ENCODE assay signal across 8 mouse cellular contexts in genomic region chr5:107438353-107438752, GRCm38 (mm10). TPM values are rescaled to one million over a fixed set of nuclear protein-coding genes. Genes with fewer than 3 reads are reported as not detected.
DNase-seq lines count a peak whose midpoint lies in the region; ATAC-seq and TF ChIP-seq lines count a peak whose summit lies in the region.

No protein-coding gene starts in this region.

- peak overlapping the region; percentile 70 for H3K4me2 ChIP-seq in heart, embryonic 14.5 days (ENCODE audit: low read length)

- H3K27ac ChIP-seq in heart, embryonic 14.5 days (replicated peaks in 1 of 2; ENCODE audit: control insufficient read depth in 1 of 2, insufficient read depth in 1 of 2, low read depth in 2 of 2, low read length in 2 of 2) = peak overlapping the region; percentile 69 to 77
- peak overlapping the region; percentile 36 for H3K27ac ChIP-seq in MEL (ENCODE audit: control insufficient read depth, low read depth, low read length)
- peak overlapping the region; percentile 98 for H3K27ac ChIP-seq in hindbrain, embryonic 10.5 days

- no peaks in the 10 kb centered on the region for H3K9me3 ChIP-seq in heart, embryonic 14.5 days (ENCODE audit: control insufficient read depth, low read length)
- no peaks in the 10 kb centered on the region for H3K9me3 ChIP-seq in MEL (replicated peaks; ENCODE audit: insufficient read depth, low read length)
- no peaks in the 10 kb centered on the region for H3K9me3 ChIP-seq in hindbrain, embryonic 10.5 days

- no peak for DNase-seq in heart, postnatal 4 days
- no peak for DNase-seq in MEL (ENCODE audit: low read depth, low spot score)
- no peak for DNase-seq in hindbrain, embryonic 10.5 days (ENCODE audit: low spot score)
- no peak for DNase-seq in gastrocnemius, adult 18-20 months (ENCODE audit: low spot score)
- DNase-seq in kidney, postnatal 25 days = no peak
- DNase-seq in gastrocnemius, postnatal 36 days = no peak

- TF ChIP-seq CTCF in MEL (IDR thresholded peaks at IDR 0.05 in 2 of 3, conservative IDR thresholded peaks at IDR 0.05 in 1 of 3; ENCODE audit: control insufficient read depth in 1 of 3, insufficient read depth in 1 of 3, low read depth in 2 of 3, low read length in 3 of 3, poor library complexity in 1 of 3, severe bottlenecking in 1 of 3) = no peak

- no peaks in the 10 kb centered on the region; the same call in 1 of the 2 replicates for H3K27me3 ChIP-seq in heart, embryonic 14.5 days (ENCODE audit: control insufficient read depth, insufficient read depth, low read length)
- no peaks in the 10 kb centered on the region for H3K27me3 ChIP-seq in MEL (ENCODE audit: control insufficient read depth in 1 of 2, insufficient read depth in 2 of 2, low read length in 2 of 2)
- H3K27me3 ChIP-seq in hindbrain, embryonic 10.5 days (ENCODE audit: insufficient read depth, poor library complexity, severe bottlenecking) = no peaks in the 10 kb centered on the region

- peaks cover 2 to 7% of the 10 kb centered on the region in 2 experiments; a peak in 3 of 4 replicates for H3K4me1 ChIP-seq in heart, embryonic 14.5 days (ENCODE audit: control insufficient read depth in 2 of 2, insufficient read depth in 2 of 2, low read length in 2 of 2)
- H3K4me1 ChIP-seq in MEL (ENCODE audit: control insufficient read depth in 1 of 2, insufficient read depth in 2 of 2, low read length in 2 of 2) = peaks cover 7 to 18% of the 10 kb centered on the region in 2 experiments
- peaks cover 15% of the 10 kb centered on the region for H3K4me1 ChIP-seq in hindbrain, embryonic 10.5 days (replicated peaks)

- no peak for TF ChIP-seq EP300 in MEL (IDR thresholded peaks at IDR 0.05; ENCODE audit: low read depth in 1 of 2, low read length in 2 of 2)

- no peak for ATAC-seq in heart, embryonic 14.5 days (ENCODE audit: insufficient number of reproducible peaks, insufficient read depth, low FRiP score, low read depth)
- peak; percentile 22; the same call in 1 of the 2 replicates for ATAC-seq in megakaryocyte progenitor cell, adult 5-6 weeks (replicated peaks; ENCODE audit: poor library complexity)

- H3K36me3 ChIP-seq in heart, embryonic 14.5 days (ENCODE audit: control insufficient read depth, insufficient read depth, low read length) = no peaks in the 10 kb centered on the region
- H3K36me3 ChIP-seq in MEL (ENCODE audit: control insufficient read depth in 1 of 2, insufficient read depth in 2 of 2, low read length in 2 of 2) = peaks cover 0 to 21% of the 10 kb centered on the region in 2 experiments; a peak in 2 of 4 replicates
- no peaks in the 10 kb centered on the region for H3K36me3 ChIP-seq in hindbrain, embryonic 10.5 days

- H3K4me3 ChIP-seq in heart, embryonic 14.5 days (ENCODE audit: control insufficient read depth in 1 of 2, insufficient read depth in 1 of 2, low read depth in 1 of 2, low read length in 2 of 2) = peak overlapping the region; percentile 86 to 94
- H3K4me3 ChIP-seq in MEL (ENCODE audit: control insufficient read depth in 1 of 2, insufficient read depth in 1 of 2, low read depth in 2 of 2, low read length in 2 of 2) = peak overlapping the region; percentile 70 to 72
- peak overlapping the region; percentile 93 for H3K4me3 ChIP-seq in hindbrain, embryonic 10.5 days

- H3K9ac ChIP-seq in heart, embryonic 14.5 days (ENCODE audit: low read length) = peak overlapping the region; percentile 89
- peak overlapping the region; percentile 93 for H3K9ac ChIP-seq in MEL (ENCODE audit: control insufficient read depth, low read depth, low read length, poor library complexity, severe bottlenecking)

- WGBS in heart, embryonic 14.5 days = 26% methylated on average over 7 of the region's 7 CpGs
- 23% methylated on average over 7 of the region's 7 CpGs for WGBS in hindbrain, embryonic 10.5 days

- TF ChIP-seq POLR2A in MEL (IDR thresholded peaks at IDR 0.05; ENCODE audit: control insufficient read depth in 1 of 2, insufficient read depth in 1 of 2, low read depth in 1 of 2, low read length in 2 of 2, poor library complexity in 1 of 2) = no peak

- intact Hi-C loops in gastrocnemius, postnatal 36 days (cut with DNase I) = loop anchor here (10.0 kb wide), 1 partner anchor 156 kb away; the partner anchor contains the start of genes Glmn and Rpap2

- no peaks in the 10 kb centered on the region; the same call in 1 of the 2 replicates for H3K79me2 ChIP-seq in MEL (ENCODE audit: control insufficient read depth, insufficient read depth, low read length, poor library complexity)

- no peak for TF ChIP-seq RAD21 in MEL (IDR thresholded peaks at IDR 0.05; ENCODE audit: low read depth, low read length)

TF ChIP-seq in MEL, 35 proteins besides CTCF, POLR2A, EP300 and RAD21:
- TF ChIP-seq ZNF384 (IDR thresholded peaks at IDR 0.05; ENCODE audit: low read depth, low read length) (no peak), MEF2A (IDR thresholded peaks at IDR 0.05; ENCODE audit: extremely low read depth, insufficient replicate concordance, low read depth, low read length, poor library complexity, severe bottlenecking) (no peak), TCF12 (IDR thresholded peaks at IDR 0.05; ENCODE audit: low read depth, low read length) (0 out of 2 replicates have a peak, but pooled peaks have one; percentile 13)

RNA-seq across cellular contexts. Expression of gene Btbd8, which starts 0.6 kb away (rescaled TPM):
- polyA plus RNA-seq in heart, embryonic 14.5 days (2014; fragmentation: Nextera tagmentation; extraction: Ambion mirVana) = 3.8 and 4.9 TPM in 2 replicates
- total RNA-seq in heart, postnatal 4 days (2021) = 1 to 10 TPM; 6.3 to 6.8 TPM
- 1.2 and 1.6 TPM in 2 replicates for total RNA-seq in MEL (2012; rRNA removed)
- polyA plus RNA-seq in MEL (2012; ENCODE audit: insufficient read depth in 1 of 2, insufficient read length in 2 of 2, low read depth in 1 of 2, low replicate concordance in 2 of 2, missing spikeins in 1 of 2) = 1 to 10 TPM in 1 of 2 experiments, not detected in 1; 2.4 TPM
- polyA plus RNA-seq in hindbrain, embryonic 10.5 days (2016; fragmentation: Nextera tagmentation; extraction: Ambion mirVana) = 5.2 and 5.6 TPM in 2 replicates
- total RNA-seq in megakaryocyte progenitor cell, adult 5-6 weeks (2015) = 4.4 and 6.7 TPM in 2 replicates
- 5.5 and 6.1 TPM in 2 replicates for total RNA-seq in megakaryocyte progenitor cell, adult 5-6 weeks (2017)
- total RNA-seq in gastrocnemius, adult 18-20 months (2021) = 1 to 10 TPM; 6.8 to 7.4 TPM
- total RNA-seq in gastrocnemius, postnatal 36 days (2021) = 1 to 10 TPM; 5.9 to 9.0 TPM

RNA-seq across cellular contexts. Expression of gene Lpcat2b, which starts 7.0 kb away (rescaled TPM):
- not detected in 2 replicates for polyA plus RNA-seq in heart, embryonic 14.5 days (2014; fragmentation: Nextera tagmentation; extraction: Ambion mirVana)
- total RNA-seq in heart, postnatal 4 days (2021) = not detected
- not detected in 2 replicates for total RNA-seq in MEL (2012; rRNA removed)
- polyA plus RNA-seq in MEL (2012; ENCODE audit: insufficient read depth in 1 of 2, insufficient read length in 2 of 2, low read depth in 1 of 2, low replicate concordance in 2 of 2, missing spikeins in 1 of 2) = not detected
- polyA plus RNA-seq in hindbrain, embryonic 10.5 days (2016; fragmentation: Nextera tagmentation; extraction: Ambion mirVana) = not detected in 2 replicates
- total RNA-seq in megakaryocyte progenitor cell, adult 5-6 weeks (2015) = not detected in 2 replicates
- not detected in 2 replicates for total RNA-seq in megakaryocyte progenitor cell, adult 5-6 weeks (2017)
- total RNA-seq in gastrocnemius, adult 18-20 months (2021) = not detected
- total RNA-seq in gastrocnemius, postnatal 36 days (2021) = not detected

RNA-seq across cellular contexts. Expression of gene Ephx4, which starts 35.8 kb away (rescaled TPM):
- 1.4 and 2.0 TPM in 2 replicates for polyA plus RNA-seq in heart, embryonic 14.5 days (2014; fragmentation: Nextera tagmentation; extraction: Ambion mirVana)
- under 1 TPM; 0.36 to 0.62 TPM for total RNA-seq in heart, postnatal 4 days (2021)
- 0.39 and 0.72 TPM in 2 replicates for total RNA-seq in MEL (2012; rRNA removed)
- polyA plus RNA-seq in MEL (2012; ENCODE audit: insufficient read depth in 1 of 2, insufficient read length in 2 of 2, low read depth in 1 of 2, low replicate concordance in 2 of 2, missing spikeins in 1 of 2) = 1 to 10 TPM in 1 of 2 experiments, not detected in 1; 1.4 TPM
- 0.83 and 1.2 TPM in 2 replicates for polyA plus RNA-seq in hindbrain, embryonic 10.5 days (2016; fragmentation: Nextera tagmentation; extraction: Ambion mirVana)
- total RNA-seq in megakaryocyte progenitor cell, adult 5-6 weeks (2015) = not detected in 2 replicates
- total RNA-seq in megakaryocyte progenitor cell, adult 5-6 weeks (2017) = not detected in 2 replicates
- total RNA-seq in gastrocnemius, adult 18-20 months (2021) = under 1 TPM; 0.24 to 0.89 TPM
- 1 to 10 TPM in 1 of 2 experiments, under 1 TPM in 1; 0.47 to 1.1 TPM for total RNA-seq in gastrocnemius, postnatal 36 days (2021)

Comparison
In these comparisons a context has a peak if more than half of its experiments do, and no peak if none do; other contexts are left out.
1. H3K27ac ChIP-seq: peak in every context shown above with its lines; median percentile 98 in hindbrain, embryonic 10.5 days; 73 in heart, embryonic 14.5 days; 36 in MEL.